Mouse (Mus musculus): ENCODE measurements around the gene Dhx58. TPM values are rescaled to one million over a fixed set of nuclear protein-coding genes. Genes with fewer than 3 reads are reported as not detected.

Dhx58 gene
- 1.0 and 1.4 TPM in 2 replicates for polyA plus RNA-seq (2021; fragmentation: Nextera tagmentation)
- long read RNA-seq, experiment 1, partial matches to known transcripts = 7 of 7 reads
- long read RNA-seq, experiment 1, other reads (novel, unspliced or antisense) = 0 of 7 reads
- long read RNA-seq, experiment 2, partial matches to known transcripts = 1 of 1 reads
- long read RNA-seq, experiment 2, other reads (novel, unspliced or antisense) = 0 of 1 reads

GRCm38 (mm10) chr11:100703851-100704531 is at the start of gene Dhx58:
Gene Dhx58, minus strand, starts transcription at chr11:100704271.

GRCm38 (mm10) chr11:100738066-100738604 is 34.1 kb upstream of the Dhx58 start, which contains the start of gene Rab5c:
Gene Rab5c, minus strand, starts transcription at chr11:100738215.

GRCm38 (mm10) chr11:100713735-100714533 is 9.9 kb upstream of the Dhx58 start, which contains the start of gene Hspb9:
Gene Hspb9, plus strand, starts transcription at chr11:100713850.

GRCm38 (mm10) chr11:100711783-100712615 is 7.9 kb upstream of the Dhx58 start, which contains the start of gene Kat2a:
Gene Kat2a, minus strand, starts transcription at chr11:100712465.

GRCm38 (mm10) chr11:100692164-100692616 is 11.9 kb downstream of the Dhx58 start, which contains the start of gene Zfp385c:
Gene Zfp385c, minus strand, starts transcription at chr11:100692455.

Other genes starting within 250 kb of the Dhx58 start
- gene Klhl11, start 231.5 kb downstream of the Dhx58 start, polyA plus RNA-seq (2021; fragmentation: Nextera tagmentation) = 14.7 and 17.5 TPM in 2 replicates
- 72.4 and 92.4 TPM in 2 replicates for gene Acly, start 176.3 kb downstream of the Dhx58 start, polyA plus RNA-seq (2021; fragmentation: Nextera tagmentation)
- gene Ttc25, start 158.7 kb downstream of the Dhx58 start, polyA plus RNA-seq (2021; fragmentation: Nextera tagmentation) = 0.95 and 1.1 TPM in 2 replicates
- gene Cnp, start 129.4 kb downstream of the Dhx58 start, polyA plus RNA-seq (2021; fragmentation: Nextera tagmentation) = 359 and 428 TPM in 2 replicates
- gene Nkiras2, start 85.0 kb downstream of the Dhx58 start, polyA plus RNA-seq (2021; fragmentation: Nextera tagmentation) = 14.5 and 16.5 TPM in 2 replicates
- 127 and 154 TPM in 2 replicates for gene Dnajc7, start 84.1 kb downstream of the Dhx58 start, polyA plus RNA-seq (2021; fragmentation: Nextera tagmentation)
- gene Zfp385c, start 11.8 kb downstream of the Dhx58 start, polyA plus RNA-seq (2021; fragmentation: Nextera tagmentation) = 0.04 and 0.23 TPM in 2 replicates
- gene Kat2a, start 8.2 kb upstream of the Dhx58 start, polyA plus RNA-seq (2021; fragmentation: Nextera tagmentation) = 14.8 and 32.0 TPM in 2 replicates
- gene Hspb9, start 9.6 kb upstream of the Dhx58 start, polyA plus RNA-seq (2021; fragmentation: Nextera tagmentation) = 0.34 TPM in 1 of 2 replicates, not detected in the other
- 43.2 and 51.8 TPM in 2 replicates for gene Rab5c, start 33.9 kb upstream of the Dhx58 start, polyA plus RNA-seq (2021; fragmentation: Nextera tagmentation)
- 1.0 and 2.6 TPM in 2 replicates for gene Kcnh4, start 55.7 kb upstream of the Dhx58 start, polyA plus RNA-seq (2021; fragmentation: Nextera tagmentation)
- gene Hcrt, start 58.7 kb upstream of the Dhx58 start, polyA plus RNA-seq (2021; fragmentation: Nextera tagmentation) = 0.51 and 1.3 TPM in 2 replicates
- gene Ghdc, start 66.7 kb upstream of the Dhx58 start, polyA plus RNA-seq (2021; fragmentation: Nextera tagmentation) = 5.9 TPM in 2 replicates
- gene Stat5b, start 146.5 kb upstream of the Dhx58 start, polyA plus RNA-seq (2021; fragmentation: Nextera tagmentation) = 4.1 and 5.4 TPM in 2 replicates
- gene Stat5a, start 155.1 kb upstream of the Dhx58 start, polyA plus RNA-seq (2021; fragmentation: Nextera tagmentation) = 1.2 and 1.8 TPM in 2 replicates
- 16.6 and 19.2 TPM in 2 replicates for gene Stat3, start 235.3 kb upstream of the Dhx58 start, polyA plus RNA-seq (2021; fragmentation: Nextera tagmentation)

Measured in left cerebral cortex, adult 6 months (tissue).